Mouse (Mus musculus): ENCODE data around the gene Slc38a4.

Gene Slc38a4

GRCm38 (mm10) chr15:96966326-96966725 is 89.4 kb downstream of the Slc38a4 start:
- no peak for DNase-seq (ENCODE audit: low spot score in 2 of 2)

GRCm38 (mm10) chr15:96963735-96964134 is 92.0 kb downstream of the Slc38a4 start:
- no peak for DNase-seq (ENCODE audit: low spot score in 2 of 2)

GRCm38 (mm10) chr15:96963318-96963717 is 92.4 kb downstream of the Slc38a4 start:
- DNase-seq (ENCODE audit: low spot score in 2 of 2), result no peak

GRCm38 (mm10) chr15:96960343-96960742 is 95.4 kb downstream of the Slc38a4 start:
- no peak for DNase-seq (ENCODE audit: low spot score in 2 of 2)

- DNase-seq (ENCODE audit: low spot score in 2 of 2), result no peak
Observed at GRCm38 (mm10) chr15:96959247-96959646, 96.5 kb downstream of the Slc38a4 start.

- DNase-seq (ENCODE audit: low spot score in 2 of 2), result no peak
Observed at GRCm38 (mm10) chr15:96956699-96957098, 99.1 kb downstream of the Slc38a4 start.

- no peak for DNase-seq (ENCODE audit: low spot score in 2 of 2)
Observed at GRCm38 (mm10) chr15:96954389-96954788, 101.4 kb downstream of the Slc38a4 start.

GRCm38 (mm10) chr15:96953938-96954238 is 101.9 kb downstream of the Slc38a4 start:
- no peak for DNase-seq (ENCODE audit: low spot score in 2 of 2)

GRCm38 (mm10) chr15:96953112-96953937 is 102.4 kb downstream of the Slc38a4 start:
- DNase-seq (ENCODE audit: low spot score in 2 of 2), result peak; percentile 61 to 67

- no peak for DNase-seq (ENCODE audit: low spot score in 2 of 2)
Observed at GRCm38 (mm10) chr15:96952488-96952887, 103.3 kb downstream of the Slc38a4 start.

- no peak for DNase-seq (ENCODE audit: low spot score in 2 of 2)
Observed at GRCm38 (mm10) chr15:96951783-96952182, 104.0 kb downstream of the Slc38a4 start.

GRCm38 (mm10) chr15:96948471-96948870 is 107.3 kb downstream of the Slc38a4 start:
- DNase-seq (ENCODE audit: low spot score in 2 of 2), result no peak

All from frontal cortex, postnatal 25 days (tissue).